Mouse (Mus musculus): Measurements from ENCODE around the gene Pdzrn4.

- TF ChIP-seq CHD2 (IDR thresholded peaks at IDR 0.05; ENCODE audit: low read depth, low read length): no peak
- TF ChIP-seq HCFC1 (IDR thresholded peaks at IDR 0.05; ENCODE audit: borderline replicate concordance, insufficient read depth, low read length): no peak
- peak; percentile 23; the same call in 1 of the 2 replicates for TF ChIP-seq ZC3H11A (IDR thresholded peaks at IDR 0.05; ENCODE audit: borderline replicate concordance, low read depth, low read length)
- no peak for TF ChIP-seq ZNF384 (IDR thresholded peaks at IDR 0.05; ENCODE audit: low read depth, low read length)
- no peak for TF ChIP-seq MAFK (IDR thresholded peaks at IDR 0.05; ENCODE audit: insufficient read depth, low read depth, low read length)
Observed at GRCm38 (mm10) chr15:92434605-92435004, 37.9 kb downstream of the Pdzrn4 start.

All from ES-E14 (cell line).